Mouse (Mus musculus): ENCODE results near the gene Olfr1281.
"Not testable (repeated sequence)": the region's sequence is repeated elsewhere in the genome, so short reads cannot be mapped to it uniquely, and the experiment has no call there.

The Olfr1281 gene

GRCm38 (mm10) chr2:111326220-111326619 is at the start of gene Olfr1281:
Gene Olfr1281, plus strand, starts transcription at chr2:111326520.
- DNase-seq (ENCODE audit: low spot score) = no peak

- no peak for DNase-seq (ENCODE audit: low spot score)
These were observed 36.5 kb upstream of the Olfr1281 start, which contains the start of gene Olfr1278 for GRCm38 (mm10) chr2:111289836-111290235. Gene Olfr1278, plus strand, starts transcription at chr2:111290136.

- no peak for DNase-seq (ENCODE audit: low spot score)
These were observed 27.8 kb upstream of the Olfr1281 start for GRCm38 (mm10) chr2:111298541-111298940.

GRCm38 (mm10) chr2:111300374-111300773 is 25.9 kb upstream of the Olfr1281 start, which contains the start of gene Olfr1279:
Gene Olfr1279, plus strand, starts transcription at chr2:111300635.
- no peak for DNase-seq (ENCODE audit: low spot score)

GRCm38 (mm10) chr2:111313717-111314116 is 12.6 kb upstream of the Olfr1281 start, which contains the start of gene Olfr1280:
Gene Olfr1280, plus strand, starts transcription at chr2:111314017.
- no peak for DNase-seq (ENCODE audit: low spot score)

GRCm38 (mm10) chr2:111333721-111334120 is 7.4 kb downstream of the Olfr1281 start:
- not testable (repeated sequence) for DNase-seq (ENCODE audit: low spot score)

- DNase-seq (ENCODE audit: low spot score) = no peak
These were observed 9.7 kb downstream of the Olfr1281 start, which contains the start of gene Olfr1282 for GRCm38 (mm10) chr2:111335976-111336375. Gene Olfr1282, minus strand, starts transcription at chr2:111336076.

- no peak for DNase-seq (ENCODE audit: low spot score)
These were observed 40.2 kb downstream of the Olfr1281 start, which contains the start of gene Olfr1283 for GRCm38 (mm10) chr2:111366490-111366889. Gene Olfr1283, plus strand, starts transcription at chr2:111366790.

GRCm38 (mm10) chr2:111375222-111375621 is 48.9 kb downstream of the Olfr1281 start, which contains the start of gene Olfr1284:
Gene Olfr1284, plus strand, starts transcription at chr2:111375522.
- DNase-seq (ENCODE audit: low spot score) = no peak
